Mouse (Mus musculus) stomach, postnatal 0 days (tissue): ENCODE data around the gene Enah.

ENCODE experiments used
- CTCF ChIP-seq: IDR thresholded peaks from 2 replicates; pipeline ENCODE4 v1.5.1; 2016; ENCODE audit warnings: antibody characterized with exemption, low read depth, mild to moderate bottlenecking, moderate library complexity
- EP300 ChIP-seq: optimal IDR thresholded peaks from 2 replicates; pipeline ENCODE3; 2016; ENCODE audit warnings: antibody characterized with exemption

DNA sequence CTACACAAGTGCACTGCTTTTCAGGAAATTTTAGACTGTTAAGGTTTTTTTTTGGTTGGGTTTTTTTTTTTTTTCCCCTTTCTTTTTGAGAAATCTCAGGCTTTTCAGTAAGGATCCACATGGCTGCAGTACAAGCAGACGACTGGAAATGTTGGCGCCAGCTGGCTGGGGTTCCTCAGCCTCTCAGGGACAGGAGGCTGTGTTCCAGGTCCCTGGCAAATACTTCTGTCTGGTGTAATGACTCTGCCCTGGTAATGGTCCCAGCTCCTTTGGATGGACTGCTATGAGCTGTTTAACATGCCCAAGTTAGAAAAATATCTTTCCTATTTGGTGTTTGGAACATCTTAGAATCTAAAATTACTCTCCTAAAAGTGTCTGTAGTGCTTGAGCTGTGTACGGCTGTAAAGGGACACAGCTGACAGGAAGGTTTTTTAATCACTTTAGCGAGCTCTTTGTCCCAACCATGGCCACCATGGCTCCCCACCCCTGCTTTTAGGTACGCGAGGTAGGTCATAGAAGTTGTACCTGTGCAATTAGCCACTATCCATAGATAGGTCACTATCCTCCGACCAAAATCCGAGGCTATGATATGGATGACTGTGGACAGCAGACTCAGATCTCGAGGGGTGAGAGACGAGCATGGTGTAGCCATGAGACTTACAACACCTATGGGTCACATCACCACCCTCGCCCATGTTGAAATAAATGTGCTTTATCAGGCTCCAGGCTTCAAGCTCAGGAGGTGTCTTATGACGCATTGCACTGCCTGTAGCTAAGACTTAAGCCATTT is 168.1 kb downstream of the Enah start:
- no peak for TF ChIP-seq EP300
- TF ChIP-seq CTCF: no peak
